Mouse (Mus musculus): Measurements from ENCODE around the gene Pgam2.

DNA sequence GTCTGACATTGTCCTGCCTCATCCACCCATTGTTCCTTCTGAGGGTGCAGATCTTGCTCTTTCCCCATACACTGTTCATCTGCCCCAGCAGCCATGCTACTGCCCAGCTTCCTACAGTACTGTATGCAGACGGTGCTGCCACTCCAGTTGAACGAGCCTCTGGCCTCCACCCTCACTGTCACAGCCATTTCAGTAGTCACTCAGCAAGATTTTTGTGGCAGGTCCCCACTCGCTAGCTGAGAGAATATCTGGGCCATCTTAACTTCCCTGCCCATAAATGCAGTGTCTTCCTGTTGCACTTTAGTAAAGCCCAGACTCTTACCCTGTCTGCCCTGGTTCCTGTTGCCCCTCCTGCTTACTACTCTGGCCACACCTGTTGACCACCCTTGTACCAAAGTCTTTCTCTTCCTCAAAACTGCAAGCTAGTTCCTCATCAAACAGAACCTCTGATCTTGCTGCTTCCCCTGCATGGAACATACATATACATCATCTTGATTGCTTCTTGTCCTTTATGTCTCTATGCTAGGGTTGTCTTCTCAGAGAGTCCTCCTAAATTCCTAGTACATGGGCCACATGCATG is 13.7 kb downstream of the Pgam2 start:
- TF ChIP-seq CTCF (IDR thresholded peaks at IDR 0.05; ENCODE audit: extremely low read depth, insufficient read depth, insufficient read length, insufficient replicate concordance): no peak
- no peak; the same call in 1 of the 2 replicates for TF ChIP-seq POLR2A (IDR thresholded peaks at IDR 0.05; ENCODE audit: low read depth, low read length)
